Mouse (Mus musculus) liver, embryonic 11.5 days (tissue): ENCODE measurements around the gene Parvb. TPM values are rescaled to one million over a fixed set of nuclear protein-coding genes. Genes with fewer than 3 reads are reported as not detected.

Source experiments
- ATAC-seq: fragments of 200-750 bp; cut with Nextera tagmentation; replicated peaks from 2 replicates; pipeline ENCODE4 v1.8.0; 2017; ENCODE audit warnings: moderate number of reproducible peaks, mild to moderate bottlenecking, moderate TSS enrichment, moderate library complexity; ENCODE audit not compliant: low FRiP score
- DNase-seq: peaks from one replicate; pipeline ENCODE4 v3.0.0-alpha.2; 2017; ENCODE audit warnings: low spot score
- H3K27ac ChIP-seq: fragments of 300-500 bp; sonication (generic); 2 replicates; pipeline ENCODE4 v1.5.1; 2014; ENCODE audit warnings: mild to moderate bottlenecking, low read depth, low read length, control low read depth
- H3K27me3 ChIP-seq: fragments of 300-500 bp; sonication (generic); replicated peaks from 2 replicates; pipeline ENCODE4 v1.6.1; 2014; ENCODE audit warnings: low read length, mixed read lengths; ENCODE audit not compliant: control insufficient read depth, insufficient read depth
- H3K36me3 ChIP-seq: fragments of 300-500 bp; sonication (generic); 2 replicates; pipeline ENCODE4 v1.6.1; 2014; ENCODE audit warnings: mild to moderate bottlenecking, low read length, moderate library complexity, mixed read lengths; ENCODE audit not compliant: control insufficient read depth, insufficient read depth
- H3K4me1 ChIP-seq: fragments of 300-500 bp; sonication (generic); replicated peaks from 2 replicates; pipeline ENCODE4 v1.6.1; 2014; ENCODE audit warnings: low read length, mixed read lengths; ENCODE audit not compliant: control insufficient read depth, insufficient read depth
- H3K4me2 ChIP-seq: fragments of 300-500 bp; sonication (generic); 2 replicates; pipeline ENCODE4 v1.6.1; 2014; ENCODE audit warnings: mild to moderate bottlenecking, control low read depth, moderate library complexity
- H3K4me3 ChIP-seq: fragments of 300-500 bp; sonication (generic); 2 replicates; pipeline ENCODE4 v1.5.1; 2014; ENCODE audit warnings: low read depth, low read length, control low read depth
- H3K9ac ChIP-seq: fragments of 300-500 bp; sonication (generic); 2 replicates; pipeline ENCODE4 v1.6.1; 2014; ENCODE audit warnings: low read depth, low read length, control low read depth
- H3K9me3 ChIP-seq: fragments of 300-500 bp; sonication (generic); 2 replicates; pipeline ENCODE4 v1.6.1; 2016; ENCODE audit warnings: low read length, inconsistent platforms, mixed read lengths; ENCODE audit not compliant: control insufficient read depth
- WGBS: fragments of 180-500 bp; shearing (Covaris S2); extraction: QIAGEN DNeasy Blood & Tissue Kit; methylation state at CpG from one replicate; pipeline ENCODE4 v1.1.7; 2014; 5-methylcytosine and 5-hydroxymethylcytosine counted together
- polyA plus RNA-seq: library from polyadenylated mRNA; unstranded; fragments of >200 nt; fragmentation: Nextera tagmentation; extraction: Ambion mirVana; gene quantifications from 2 replicates; pipeline ENCODE4 v1.2.1, GENCODE M21; 2014

The Parvb gene
- polyA plus RNA-seq, 1 experiment from 2014 or later = 15.4 TPM

GRCm38 (mm10) chr15:84224779-84225178, 7.1 kb upstream of the Parvb start:
- WGBS = 50% methylated on average over 10 of the region's 10 CpGs
- H3K9ac ChIP-seq = no peak overlapping the region
- H3K27ac ChIP-seq = no peak overlapping the region
- H3K9me3 ChIP-seq = no peaks in the 10 kb centered on the region
- DNase-seq (no peak), ATAC-seq (no peak)
- peaks cover 4% of the 10 kb centered on the region; the same call in 1 of the 2 replicates for H3K27me3 ChIP-seq
- no peaks in the 10 kb centered on the region; the same call in 1 of the 2 replicates for H3K4me1 ChIP-seq
- H3K4me3 ChIP-seq = no peak overlapping the region
- H3K4me2 ChIP-seq = no peak overlapping the region
- no peaks in the 10 kb centered on the region for H3K36me3 ChIP-seq

DNA sequence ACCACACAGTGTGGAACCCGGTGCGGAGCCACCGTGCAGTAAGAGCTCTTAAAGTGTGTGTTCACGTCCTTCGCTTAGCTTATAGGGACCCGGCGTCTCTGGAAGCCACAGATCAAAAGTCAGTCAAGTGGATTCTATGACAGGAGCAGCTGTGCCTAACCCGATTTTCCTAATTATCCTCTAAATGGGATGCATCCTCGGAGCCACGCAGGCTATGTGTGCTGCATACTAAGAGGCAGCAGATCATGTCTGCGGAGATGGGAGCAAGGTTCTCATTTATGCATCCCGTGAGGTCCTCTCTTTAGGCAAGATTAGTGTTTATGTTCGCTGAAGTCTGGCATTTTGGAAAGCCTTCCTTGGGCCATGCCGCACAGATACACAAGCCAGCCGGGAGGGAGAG, 4.9 kb upstream of the Parvb start:
- no peaks in the 10 kb centered on the region for H3K36me3 ChIP-seq
- H3K4me3 ChIP-seq = no peak overlapping the region
- 85% methylated on average over 15 of the region's 15 CpGs for WGBS
- peaks cover 12% of the 10 kb centered on the region for H3K4me1 ChIP-seq
- H3K4me2 ChIP-seq = no peak overlapping the region
- peaks cover 4% of the 10 kb centered on the region; the same call in 1 of the 2 replicates for H3K27me3 ChIP-seq
- ATAC-seq (no peak), DNase-seq (no peak)
- no peaks in the 10 kb centered on the region for H3K9me3 ChIP-seq
- H3K27ac ChIP-seq = no peak overlapping the region
- no peak overlapping the region for H3K9ac ChIP-seq

DNA sequence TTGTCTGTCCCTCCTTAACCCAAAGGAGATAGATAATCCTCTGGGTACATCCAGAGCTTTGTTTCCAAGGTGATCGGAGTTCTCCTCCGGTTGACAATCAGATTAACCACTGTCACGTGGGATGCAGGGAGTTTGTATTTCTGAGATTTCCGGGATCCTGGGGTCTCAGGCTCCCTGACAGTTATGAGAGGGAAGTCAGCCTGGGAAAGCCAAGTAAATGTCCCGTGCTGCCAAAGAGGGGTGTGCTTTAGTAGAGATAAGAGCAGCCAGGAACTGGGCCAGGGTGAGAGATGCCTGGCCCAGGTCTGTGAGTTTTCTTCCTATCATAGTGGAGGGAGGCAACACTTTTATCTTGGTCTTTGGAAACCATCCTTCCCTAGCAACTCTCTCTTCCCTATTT, 1.2 kb upstream of the Parvb start:
- WGBS = 4% methylated on average over 5 of the region's 5 CpGs

GRCm38 (mm10) chr15:84231113-84231712, 630 bp upstream of the Parvb start:
- DNase-seq = peak; percentile 71
- peaks cover 26% of the 10 kb centered on the region for H3K4me1 ChIP-seq
- no peaks in the 10 kb centered on the region for H3K27me3 ChIP-seq
- WGBS = 2% methylated on average over 16 of the region's 16 CpGs
- peak overlapping the region; percentile 87 for H3K4me2 ChIP-seq
- peak; percentile 93 for ATAC-seq
- no peaks in the 10 kb centered on the region for H3K36me3 ChIP-seq
- H3K9ac ChIP-seq = peak overlapping the region; percentile 77
- peak overlapping the region; percentile 74 for H3K4me3 ChIP-seq
- no peaks in the 10 kb centered on the region for H3K9me3 ChIP-seq
- peak overlapping the region; percentile 89 for H3K27ac ChIP-seq

More for the DNA sequence above, 1.2 kb upstream of the Parvb start:
- no peaks in the 10 kb centered on the region for H3K9me3 ChIP-seq
- no peaks in the 10 kb centered on the region for H3K27me3 ChIP-seq
- peak; percentile 72 for ATAC-seq
- H3K27ac ChIP-seq = peak overlapping the region; percentile 89
- no peak for DNase-seq
- H3K36me3 ChIP-seq = no peaks in the 10 kb centered on the region
- peak overlapping the region; percentile 77 for H3K9ac ChIP-seq
- H3K4me1 ChIP-seq = peaks cover 26% of the 10 kb centered on the region
- H3K4me2 ChIP-seq = peak overlapping the region; percentile 87
- peak overlapping the region; percentile 74 for H3K4me3 ChIP-seq

DNA sequence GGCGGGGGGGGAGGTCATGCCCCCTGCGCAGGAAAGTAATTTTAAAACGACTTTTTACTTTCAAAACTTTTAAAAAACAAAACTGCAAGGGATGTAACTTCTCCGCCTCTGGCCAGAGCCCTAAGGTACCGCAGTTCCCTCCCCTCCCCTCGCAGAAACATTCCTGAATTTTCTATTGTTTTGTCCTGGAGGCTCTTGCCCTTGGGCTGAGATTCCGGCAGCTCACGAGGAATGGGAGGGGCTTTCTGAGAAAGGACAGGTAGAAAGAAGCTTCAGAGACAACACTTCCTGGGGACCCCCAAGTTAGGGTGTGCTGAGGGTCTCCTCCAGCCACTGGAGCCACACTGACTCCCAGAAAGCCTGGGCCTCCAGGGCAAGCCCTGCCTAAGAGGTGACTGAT, 766 bp downstream of the Parvb start:
- Histone ChIP-seq H3K4me1 (peaks cover 26% of the 10 kb centered on the region), H3K27me3 (no peaks in the 10 kb centered on the region), H3K36me3 (no peaks in the 10 kb centered on the region), H3K27ac (0 out of 2 replicates have a peak overlapping the region, but pooled peaks have one; percentile 89), H3K9me3 (no peaks in the 10 kb centered on the region), H3K9ac (peak overlapping the region; percentile 77), H3K4me2 (peak overlapping the region; percentile 87), H3K4me3 (peak overlapping the region; percentile 74)
- DNase-seq (no peak), ATAC-seq (no peak)
- 20% methylated on average over 8 of the region's 8 CpGs for WGBS

GRCm38 (mm10) chr15:84234794-84235581, 3.1 kb downstream of the Parvb start:
- no peak overlapping the region for H3K4me2 ChIP-seq
- H3K4me1 ChIP-seq = peaks cover 33% of the 10 kb centered on the region
- ATAC-seq (no peak), DNase-seq (no peak)
- H3K4me3 ChIP-seq = no peak overlapping the region
- no peak overlapping the region for H3K27ac ChIP-seq
- H3K27me3 ChIP-seq = peaks cover 2% of the 10 kb centered on the region; the same call in 1 of the 2 replicates
- WGBS = 75% methylated on average over 7 of the region's 7 CpGs
- H3K9me3 ChIP-seq = no peaks in the 10 kb centered on the region
- H3K9ac ChIP-seq = no peak overlapping the region
- no peaks in the 10 kb centered on the region for H3K36me3 ChIP-seq

- Histone ChIP-seq H3K4me1 (peaks cover 31% of the 10 kb centered on the region), H3K9ac (no peak overlapping the region), H3K27ac (no peak overlapping the region), H3K27me3 (peaks cover 2% of the 10 kb centered on the region; the same call in 1 of the 2 replicates), H3K36me3 (no peaks in the 10 kb centered on the region), H3K9me3 (no peaks in the 10 kb centered on the region), H3K4me2 (no peak overlapping the region), H3K4me3 (no peak overlapping the region)
- ATAC-seq (no peak), DNase-seq (no peak)
- 44% methylated on average over 7 of the region's 7 CpGs for WGBS
Measured at GRCm38 (mm10) chr15:84235646-84236045, 3.8 kb downstream of the Parvb start.

DNA sequence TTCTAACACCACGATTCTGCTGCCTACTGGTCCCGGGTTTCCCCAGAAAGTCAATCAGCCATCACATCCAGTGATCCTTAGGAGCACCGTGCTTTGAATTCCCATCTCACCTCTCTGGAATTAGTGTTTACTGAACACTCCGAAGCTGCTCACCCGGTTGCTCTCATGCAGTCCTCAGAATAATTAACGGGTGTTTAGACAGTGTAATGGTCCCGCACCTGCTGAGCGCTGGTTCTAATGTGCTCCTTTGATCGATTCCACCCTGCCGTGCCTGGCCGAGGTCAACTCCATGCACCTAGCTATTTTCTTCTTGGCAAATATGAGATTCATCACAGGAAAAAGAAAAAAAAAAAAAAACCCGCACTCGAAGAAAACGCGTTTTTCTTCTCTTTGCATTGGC, 6.7 kb downstream of the Parvb start:
- ATAC-seq (no peak), DNase-seq (no peak)
- H3K4me1 ChIP-seq = peaks cover 11% of the 10 kb centered on the region
- H3K4me2 ChIP-seq = no peak overlapping the region; the same call in 1 of the 2 replicates
- no peak overlapping the region for H3K27ac ChIP-seq
- no peak overlapping the region for H3K4me3 ChIP-seq
- no peaks in the 10 kb centered on the region for H3K9me3 ChIP-seq
- 51% methylated on average over 15 of the region's 15 CpGs for WGBS
- H3K27me3 ChIP-seq = peaks cover 2% of the 10 kb centered on the region; the same call in 1 of the 2 replicates
- H3K9ac ChIP-seq = no peak overlapping the region
- no peaks in the 10 kb centered on the region; the same call in 1 of the 2 replicates for H3K36me3 ChIP-seq
